Mouse (Mus musculus): ENCODE measurements around the gene Btbd7. TPM values are rescaled to one million over a fixed set of nuclear protein-coding genes. Genes with fewer than 3 reads are reported as not detected.

Btbd7 gene
- polyA plus RNA-seq, 1 experiment from 2014 or later: 7.5 TPM

DNA sequence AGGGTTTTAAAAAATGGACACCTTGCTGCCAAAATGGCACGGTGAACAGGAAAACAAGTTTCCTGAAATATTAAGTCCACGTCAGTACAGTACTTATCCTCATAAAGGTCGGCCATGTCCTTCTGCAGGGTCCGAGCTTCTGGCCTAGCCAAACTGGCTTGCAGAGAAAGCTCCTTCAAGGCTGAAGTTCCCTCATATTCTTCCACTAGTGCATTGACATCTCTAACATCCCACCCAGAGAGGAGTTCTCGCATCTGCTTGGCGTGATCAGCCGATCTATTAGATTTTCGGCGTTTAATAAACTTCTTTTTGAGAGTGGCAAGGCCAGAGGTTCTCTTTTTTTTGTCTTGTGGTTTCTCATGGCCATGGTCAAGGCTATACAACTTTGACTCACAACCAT is 40.0 kb downstream of the Btbd7 start:
- no peaks in the 10 kb centered on the region for H3K27me3 ChIP-seq (replicated peaks)

DNA sequence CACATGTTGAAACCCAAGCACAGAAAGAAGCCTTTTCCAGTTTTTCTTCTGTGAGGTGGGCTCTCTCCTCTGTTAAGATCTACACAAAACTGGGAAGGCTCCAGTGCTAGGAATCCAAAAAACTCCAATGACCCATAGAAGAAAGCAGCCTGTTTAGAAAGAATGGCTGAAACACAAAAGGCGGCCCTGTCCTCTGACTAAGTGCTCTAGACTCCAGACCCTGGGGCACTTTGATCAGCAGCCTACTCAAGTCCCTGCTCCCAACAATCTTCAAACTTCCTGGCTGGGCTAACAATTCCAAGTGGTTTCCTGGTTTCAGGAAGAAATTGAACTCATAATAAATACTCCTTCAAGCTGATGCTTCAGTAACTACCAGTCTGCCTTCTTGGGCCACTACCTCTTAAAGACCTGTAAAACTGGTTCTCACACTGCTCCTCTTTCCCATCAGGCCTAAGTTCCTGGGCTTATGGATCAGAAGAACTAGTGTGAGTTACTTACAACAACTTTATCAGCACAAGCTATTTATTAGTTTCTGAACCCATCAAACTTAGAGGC is 45.4 kb downstream of the Btbd7 start:
- H3K9me3 ChIP-seq (replicated peaks): no peaks in the 10 kb centered on the region
- H3K27me3 ChIP-seq (replicated peaks): no peaks in the 10 kb centered on the region
- no peak overlapping the region for H3K27ac ChIP-seq
- WGBS (ENCODE audit: insufficient replicate concordance): 70% methylated on average over 1 of the region's 1 CpGs
- H3K36me3 ChIP-seq: peaks cover 20% of the 10 kb centered on the region
- H3K4me3 ChIP-seq: no peak overlapping the region
- H3K9ac ChIP-seq: no peak overlapping the region
- no peaks in the 10 kb centered on the region for H3K4me1 ChIP-seq
- H3K4me2 ChIP-seq: no peak overlapping the region
- ATAC-seq: no peak

More for the DNA sequence above, 40.0 kb downstream of the Btbd7 start:
- Histone ChIP-seq H3K4me3 (no peak overlapping the region), H3K27ac (no peak overlapping the region), H3K9me3 (replicated peaks) (no peaks in the 10 kb centered on the region), H3K4me2 (no peak overlapping the region), H3K9ac (no peak overlapping the region), H3K4me1 (no peaks in the 10 kb centered on the region), H3K36me3 (peaks cover 25% of the 10 kb centered on the region)
- 87% methylated on average over 9 of the region's 9 CpGs for WGBS (ENCODE audit: insufficient replicate concordance)
- no peak for ATAC-seq

- Histone ChIP-seq H3K27ac (no peak overlapping the region), H3K4me2 (no peak overlapping the region), H3K9ac (no peak overlapping the region), H3K36me3 (peaks cover 16% of the 10 kb centered on the region; the same call in 1 of the 2 replicates), H3K4me1 (no peaks in the 10 kb centered on the region), H3K4me3 (no peak overlapping the region), H3K9me3 (replicated peaks) (no peaks in the 10 kb centered on the region), H3K27me3 (replicated peaks) (no peaks in the 10 kb centered on the region)
- ATAC-seq: no peak
- WGBS (ENCODE audit: insufficient replicate concordance): 78% methylated on average over 1 of the region's 1 CpGs
Measured at GRCm38 (mm10) chr12:102831888-102832287, 46.4 kb downstream of the Btbd7 start.

- Histone ChIP-seq H3K27me3 (replicated peaks) (no peaks in the 10 kb centered on the region), H3K4me2 (no peak overlapping the region), H3K4me1 (no peaks in the 10 kb centered on the region), H3K9me3 (replicated peaks) (no peaks in the 10 kb centered on the region), H3K9ac (no peak overlapping the region), H3K4me3 (no peak overlapping the region), H3K36me3 (peaks cover 9% of the 10 kb centered on the region; the same call in 1 of the 2 replicates), H3K27ac (no peak overlapping the region)
- 40% methylated on average over 1 of the region's 1 CpGs for WGBS (ENCODE audit: insufficient replicate concordance)
- ATAC-seq: no peak
Measured at GRCm38 (mm10) chr12:102827119-102827518, 51.2 kb downstream of the Btbd7 start.

DNA sequence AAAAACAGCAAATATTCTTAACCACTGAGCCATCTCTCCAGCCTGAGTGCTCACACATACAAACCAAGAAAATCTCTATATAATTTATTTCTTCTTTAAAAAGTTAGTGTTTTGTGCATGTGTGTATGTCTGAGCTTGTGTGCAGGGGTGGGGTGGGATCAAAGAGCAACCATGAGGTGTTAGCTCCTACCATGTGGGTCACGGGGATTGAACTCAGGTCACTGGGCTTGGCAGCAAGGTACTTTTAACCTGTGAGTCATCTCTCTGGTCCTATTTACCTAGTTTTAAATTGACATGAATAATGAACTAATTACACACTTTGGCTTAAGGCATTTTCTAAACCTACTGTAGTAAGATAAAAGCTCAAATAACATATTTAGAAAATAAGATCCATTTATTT is 51.9 kb downstream of the Btbd7 start:
- no peak for ATAC-seq
- H3K4me2 ChIP-seq: no peak overlapping the region
- 85% methylated on average over 1 of the region's 1 CpGs for WGBS (ENCODE audit: insufficient replicate concordance)
- H3K4me3 ChIP-seq: no peak overlapping the region
- H3K27ac ChIP-seq: no peak overlapping the region
- no peak overlapping the region for H3K9ac ChIP-seq
- no peaks in the 10 kb centered on the region for H3K27me3 ChIP-seq (replicated peaks)
- H3K36me3 ChIP-seq: peaks cover 5% of the 10 kb centered on the region; the same call in 1 of the 2 replicates
- H3K9me3 ChIP-seq (replicated peaks): no peaks in the 10 kb centered on the region
- H3K4me1 ChIP-seq: no peaks in the 10 kb centered on the region

GRCm38 (mm10) chr12:102814858-102815257 is 63.4 kb downstream of the Btbd7 start:
- no peak for ATAC-seq
- no peak overlapping the region for H3K9ac ChIP-seq
- H3K27ac ChIP-seq: no peak overlapping the region
- no peak overlapping the region for H3K4me2 ChIP-seq
- H3K4me3 ChIP-seq: no peak overlapping the region
- peaks cover 31% of the 10 kb centered on the region for H3K36me3 ChIP-seq
- WGBS (ENCODE audit: insufficient replicate concordance): 71% methylated on average over 1 of the region's 1 CpGs
- H3K4me1 ChIP-seq: no peaks in the 10 kb centered on the region
- no peaks in the 10 kb centered on the region for H3K27me3 ChIP-seq (replicated peaks)
- no peaks in the 10 kb centered on the region for H3K9me3 ChIP-seq (replicated peaks)

- WGBS (ENCODE audit: insufficient replicate concordance): 47% methylated on average over 2 of the region's 2 CpGs
- Histone ChIP-seq H3K36me3 (peaks cover 31% of the 10 kb centered on the region), H3K4me1 (no peaks in the 10 kb centered on the region), H3K27me3 (replicated peaks) (no peaks in the 10 kb centered on the region), H3K9me3 (replicated peaks) (no peaks in the 10 kb centered on the region), H3K9ac (no peak overlapping the region), H3K4me3 (no peak overlapping the region), H3K27ac (no peak overlapping the region), H3K4me2 (no peak overlapping the region)
- ATAC-seq: no peak
Measured at GRCm38 (mm10) chr12:102799528-102799927, 78.7 kb downstream of the Btbd7 start.

DNA sequence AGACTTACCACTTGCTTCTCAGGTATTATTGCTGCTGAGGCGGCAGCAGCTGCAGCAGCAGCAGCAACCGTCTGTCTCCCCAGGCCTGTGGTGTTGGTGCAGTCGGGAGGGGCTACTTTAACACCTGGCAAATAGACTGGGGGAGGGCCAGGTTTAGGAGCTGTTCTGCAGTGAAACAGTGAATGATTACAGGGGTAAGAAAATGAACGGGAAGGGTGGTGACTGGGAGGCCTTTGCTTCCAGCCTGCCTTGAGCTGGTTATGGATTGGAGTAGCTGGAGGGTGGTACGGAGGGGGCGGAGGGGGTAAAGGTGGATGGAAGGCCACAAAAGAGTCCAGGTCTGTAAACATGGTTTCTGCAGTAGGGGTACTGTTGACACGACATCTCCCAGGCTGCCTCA is 90.3 kb downstream of the Btbd7 start:
- H3K9ac ChIP-seq: no peak overlapping the region
- peaks cover 88% of the 10 kb centered on the region for H3K36me3 ChIP-seq
- no peaks in the 10 kb centered on the region for H3K27me3 ChIP-seq (replicated peaks)
- no peak overlapping the region for H3K4me3 ChIP-seq
- H3K9me3 ChIP-seq (replicated peaks): no peaks in the 10 kb centered on the region
- H3K27ac ChIP-seq: peak overlapping the region; percentile 47
- 72% methylated on average over 7 of the region's 7 CpGs for whole genome bisulfite sequencing (ENCODE audit: insufficient replicate concordance)
- peak; percentile 75 for ATAC-seq
- no peaks in the 10 kb centered on the region for H3K4me1 ChIP-seq
- H3K4me2 ChIP-seq: no peak overlapping the region

- 82% methylated on average over 5 of the region's 5 CpGs for WGBS (ENCODE audit: insufficient replicate concordance)
- Histone ChIP-seq H3K9ac (no peak overlapping the region), H3K4me3 (no peak overlapping the region), H3K27me3 (replicated peaks) (no peaks in the 10 kb centered on the region), H3K36me3 (peaks cover 76% of the 10 kb centered on the region), H3K9me3 (replicated peaks) (no peaks in the 10 kb centered on the region), H3K4me2 (no peak overlapping the region), H3K4me1 (no peaks in the 10 kb centered on the region), H3K27ac (no peak overlapping the region)
- no peak for ATAC-seq
Measured at GRCm38 (mm10) chr12:102785593-102785985, 92.7 kb downstream of the Btbd7 start.

GRCm38 (mm10) chr12:102784899-102785592 is 93.2 kb downstream of the Btbd7 start:
- Histone ChIP-seq H3K27me3 (replicated peaks) (no peaks in the 10 kb centered on the region), H3K4me1 (no peaks in the 10 kb centered on the region), H3K4me3 (no peak overlapping the region), H3K4me2 (no peak overlapping the region), H3K36me3 (peaks cover 72% of the 10 kb centered on the region), H3K27ac (no peak overlapping the region), H3K9me3 (replicated peaks) (no peaks in the 10 kb centered on the region), H3K9ac (no peak overlapping the region)
- no peak for ATAC-seq
- 84% methylated on average over 19 of the region's 19 CpGs for WGBS (ENCODE audit: insufficient replicate concordance)

GRCm38 (mm10) chr12:102782841-102783240 is 95.4 kb downstream of the Btbd7 start:
- Histone ChIP-seq H3K27ac (no peak overlapping the region), H3K9ac (no peak overlapping the region), H3K4me3 (no peak overlapping the region), H3K27me3 (replicated peaks) (no peaks in the 10 kb centered on the region), H3K36me3 (peaks cover 64% of the 10 kb centered on the region), H3K9me3 (replicated peaks) (no peaks in the 10 kb centered on the region), H3K4me1 (no peaks in the 10 kb centered on the region), H3K4me2 (no peak overlapping the region)
- 80% methylated on average over 5 of the region's 5 CpGs for WGBS (ENCODE audit: insufficient replicate concordance)
- no peak for ATAC-seq

DNA sequence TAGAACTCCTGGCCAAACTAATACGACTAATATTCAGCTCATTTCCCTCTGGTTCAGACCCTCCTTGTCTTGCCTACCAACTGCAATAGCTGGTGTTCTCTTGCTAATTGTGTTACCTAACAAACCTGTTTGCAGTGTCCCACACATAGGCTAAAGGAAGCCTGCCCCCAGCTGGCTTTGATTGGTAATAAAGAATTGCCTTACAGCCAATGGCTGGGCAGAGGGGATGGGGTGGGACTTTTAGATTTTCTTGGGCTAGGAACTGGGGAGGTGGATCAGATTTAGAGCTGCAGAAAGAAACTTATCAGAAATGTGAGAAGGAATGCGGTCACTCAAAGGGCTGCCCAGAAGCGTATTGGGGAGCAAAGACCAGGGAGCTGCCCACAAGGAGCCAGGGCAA is 98.8 kb downstream of the Btbd7 start:
- 50% methylated on average over 3 of the region's 3 CpGs for WGBS (ENCODE audit: insufficient replicate concordance)
- no peak overlapping the region for H3K4me3 ChIP-seq
- H3K4me2 ChIP-seq: no peak overlapping the region
- H3K4me1 ChIP-seq: no peaks in the 10 kb centered on the region
- H3K9me3 ChIP-seq (replicated peaks): no peaks in the 10 kb centered on the region
- no peak overlapping the region for H3K9ac ChIP-seq
- no peak overlapping the region for H3K27ac ChIP-seq
- no peaks in the 10 kb centered on the region for H3K27me3 ChIP-seq (replicated peaks)
- ATAC-seq: 0 out of 2 replicates have a peak, but pooled peaks have one; percentile 59
- H3K36me3 ChIP-seq: peaks cover 68% of the 10 kb centered on the region
